Mouse (Mus musculus) midbrain, embryonic 10.5 days (tissue): ENCODE results near the gene Oaz1. TPM values are rescaled to one million over a fixed set of nuclear protein-coding genes. Genes with fewer than 3 reads are reported as not detected.

Experiments used
- DNase-seq: peaks from one replicate; pipeline ENCODE4 v3.0.0-alpha.2; 2017; ENCODE audit warnings: low spot score
- H3K27ac ChIP-seq: fragments of 300-500 bp; sonication (generic); replicated peaks from 2 replicates; pipeline ENCODE4 v1.5.1; 2016; ENCODE audit warnings: mild to moderate bottlenecking
- H3K27me3 ChIP-seq: fragments of 300-500 bp; sonication (generic); 2 replicates; pipeline ENCODE4 v1.6.1; 2016; ENCODE audit warnings: low read depth, mild to moderate bottlenecking; ENCODE audit not compliant: poor library complexity, severe bottlenecking
- H3K36me3 ChIP-seq: fragments of 300-500 bp; sonication (generic); 2 replicates; pipeline ENCODE4 v1.6.1; 2016; ENCODE audit warnings: mild to moderate bottlenecking, moderate library complexity
- H3K4me1 ChIP-seq: fragments of 300-500 bp; sonication (generic); 2 replicates; pipeline ENCODE4 v1.6.1; 2016
- H3K4me3 ChIP-seq: fragments of 300-500 bp; sonication (generic); 2 replicates; pipeline ENCODE4 v1.5.1; 2016; ENCODE audit warnings: mild to moderate bottlenecking, moderate library complexity
- H3K9me3 ChIP-seq: fragments of 300-500 bp; sonication (generic); replicated peaks from 2 replicates; pipeline ENCODE4 v1.6.1; 2016; ENCODE audit warnings: mild to moderate bottlenecking
- WGBS: fragments of 180-500 bp; shearing (Covaris S2); methylation state at CpG from one replicate; pipeline ENCODE4 v1.1.7; 2016; 5-methylcytosine and 5-hydroxymethylcytosine counted together
- polyA plus RNA-seq: library from polyadenylated mRNA; unstranded; fragments of >200 nt; fragmentation: Nextera tagmentation; extraction: Ambion mirVana; gene quantifications from 2 replicates; pipeline ENCODE4 v1.2.1, GENCODE M21; 2016

Gene Oaz1
- polyA plus RNA-seq, 1 experiment from 2014 or later: 2,347 TPM

GRCm38 (mm10) chr10:80845732-80846131 is 19.3 kb downstream of the Oaz1 start:
- H3K36me3 ChIP-seq: peaks cover 9% of the 10 kb centered on the region
- H3K9me3 ChIP-seq: no peaks in the 10 kb centered on the region
- H3K4me1 ChIP-seq: peaks cover 27% of the 10 kb centered on the region
- no peak for DNase-seq
- H3K4me3 ChIP-seq: no peak overlapping the region
- no peak overlapping the region for H3K27ac ChIP-seq
- H3K27me3 ChIP-seq: peaks cover 58% of the 10 kb centered on the region
- 88% methylated on average over 12 of the region's 12 CpGs for WGBS

- no peak overlapping the region for H3K4me3 ChIP-seq
- WGBS: 10% methylated on average over 10 of the region's 10 CpGs
- no peak for DNase-seq
These were observed 22.1 kb downstream of the Oaz1 start for GRCm38 (mm10) chr10:80848571-80848970.

GRCm38 (mm10) chr10:80854913-80855748 is 28.7 kb downstream of the Oaz1 start, which contains the start of the genes Lsm7 and Sppl2b:
Lsm7 (minus strand) TSS chr10:80855209.
Sppl2b (plus strand) TSS chr10:80855275.
- H3K27ac ChIP-seq: peak within 1 kb of the TSS; percentile 89
- no peaks in the 10 kb centered on the region for H3K27me3 ChIP-seq
- under 1% methylated on average over 81 of the region's 81 CpGs for WGBS
- H3K4me3 ChIP-seq: peak within 1 kb of the TSS; percentile 99
- H3K4me1 ChIP-seq: peaks cover 50% of the 10 kb centered on the region
- peak; percentile 97 for DNase-seq
- H3K9me3 ChIP-seq: no peaks in the 10 kb centered on the region
- H3K36me3 ChIP-seq: peaks cover 35% of the 10 kb centered on the region

More at GRCm38 (mm10) chr10:80848571-80848970, 22.1 kb downstream of the Oaz1 start:
- no peak overlapping the region for H3K27ac ChIP-seq
- H3K36me3 ChIP-seq: peaks cover 34% of the 10 kb centered on the region
- H3K4me1 ChIP-seq: peaks cover 19% of the 10 kb centered on the region
- no peaks in the 10 kb centered on the region for H3K9me3 ChIP-seq
- H3K27me3 ChIP-seq: peaks cover 31% of the 10 kb centered on the region

GRCm38 (mm10) chr10:80855749-80856073 is 29.3 kb downstream of the Oaz1 start:
- 23% methylated on average over 11 of the region's 11 CpGs for WGBS
- DNase-seq: no peak
- H3K27ac ChIP-seq: peak overlapping the region; percentile 89

GRCm38 (mm10) chr10:80856267-80856666 is 29.8 kb downstream of the Oaz1 start:
- peaks cover 50% of the 10 kb centered on the region for H3K4me1 ChIP-seq
- 75% methylated on average over 3 of the region's 3 CpGs for WGBS
- H3K27me3 ChIP-seq: no peaks in the 10 kb centered on the region
- DNase-seq: no peak
- peaks cover 25% of the 10 kb centered on the region for H3K36me3 ChIP-seq
- H3K27ac ChIP-seq: no peak overlapping the region
- H3K9me3 ChIP-seq: no peaks in the 10 kb centered on the region
- peak overlapping the region; percentile 99 for H3K4me3 ChIP-seq

More at GRCm38 (mm10) chr10:80855749-80856073, 29.3 kb downstream of the Oaz1 start:
- peak overlapping the region; percentile 99 for H3K4me3 ChIP-seq
- no peaks in the 10 kb centered on the region for H3K9me3 ChIP-seq
- peaks cover 50% of the 10 kb centered on the region for H3K4me1 ChIP-seq
- peaks cover 29% of the 10 kb centered on the region for H3K36me3 ChIP-seq
- no peaks in the 10 kb centered on the region for H3K27me3 ChIP-seq

- WGBS: 86% methylated on average over 5 of the region's 5 CpGs
- DNase-seq: no peak
These were observed 30.5 kb downstream of the Oaz1 start for GRCm38 (mm10) chr10:80856908-80857307.

GRCm38 (mm10) chr10:80857386-80857785 is 30.9 kb downstream of the Oaz1 start:
- no peak for DNase-seq
- H3K27me3 ChIP-seq: no peaks in the 10 kb centered on the region
- peak overlapping the region; percentile 99; the same call in 1 of the 2 replicates for H3K4me3 ChIP-seq
- peaks cover 50% of the 10 kb centered on the region for H3K4me1 ChIP-seq
- peaks cover 25% of the 10 kb centered on the region for H3K36me3 ChIP-seq
- no peaks in the 10 kb centered on the region for H3K9me3 ChIP-seq
- WGBS: 68% methylated on average over 8 of the region's 8 CpGs
- peak overlapping the region; percentile 42 for H3K27ac ChIP-seq

More at GRCm38 (mm10) chr10:80856908-80857307, 30.5 kb downstream of the Oaz1 start:
- Histone ChIP-seq H3K36me3 (peaks cover 25% of the 10 kb centered on the region), H3K4me1 (peaks cover 50% of the 10 kb centered on the region), H3K9me3 (no peaks in the 10 kb centered on the region), H3K4me3 (peak overlapping the region; percentile 99; the same call in 1 of the 2 replicates), H3K27ac (peak overlapping the region; percentile 42; the same call in 1 of the 2 replicates), H3K27me3 (no peaks in the 10 kb centered on the region)

GRCm38 (mm10) chr10:80857848-80858247 is 31.4 kb downstream of the Oaz1 start:
- Histone ChIP-seq H3K9me3 (no peaks in the 10 kb centered on the region), H3K27ac (peak overlapping the region; percentile 42), H3K4me3 (peak overlapping the region; percentile 14; the same call in 1 of the 2 replicates), H3K36me3 (peaks cover 27% of the 10 kb centered on the region), H3K4me1 (peaks cover 50% of the 10 kb centered on the region), H3K27me3 (no peaks in the 10 kb centered on the region)
- WGBS: 76% methylated on average over 3 of the region's 3 CpGs
- DNase-seq: no peak

GRCm38 (mm10) chr10:80858350-80858935 is 32.0 kb downstream of the Oaz1 start:
- Histone ChIP-seq H3K27ac (peak overlapping the region; percentile 6; the same call in 1 of the 2 replicates), H3K9me3 (no peaks in the 10 kb centered on the region), H3K4me1 (peaks cover 46% of the 10 kb centered on the region), H3K36me3 (peaks cover 27% of the 10 kb centered on the region), H3K4me3 (0 out of 2 replicates have a peak overlapping the region, but pooled peaks have one; percentile 14), H3K27me3 (no peaks in the 10 kb centered on the region)
- no peak for DNase-seq
- 87% methylated on average over 7 of the region's 7 CpGs for whole genome bisulfite sequencing

GRCm38 (mm10) chr10:80862305-80862704 is 35.8 kb downstream of the Oaz1 start:
- Histone ChIP-seq H3K9me3 (no peaks in the 10 kb centered on the region), H3K27me3 (no peaks in the 10 kb centered on the region), H3K36me3 (peaks cover 60% of the 10 kb centered on the region), H3K4me3 (no peak overlapping the region), H3K27ac (no peak overlapping the region), H3K4me1 (peaks cover 10% of the 10 kb centered on the region)
- DNase-seq: no peak
- 96% methylated on average over 5 of the region's 5 CpGs for WGBS

GRCm38 (mm10) chr10:80864446-80864845 is 38.0 kb downstream of the Oaz1 start:
- H3K4me3 ChIP-seq: 0 out of 2 replicates have a peak overlapping the region, but pooled peaks have one; percentile 3
- no peaks in the 10 kb centered on the region for H3K4me1 ChIP-seq
- no peak for DNase-seq
- H3K36me3 ChIP-seq: peaks cover 71% of the 10 kb centered on the region
- no peaks in the 10 kb centered on the region for H3K27me3 ChIP-seq
- no peaks in the 10 kb centered on the region for H3K9me3 ChIP-seq
- H3K27ac ChIP-seq: no peak overlapping the region
- WGBS: 92% methylated on average over 16 of the region's 16 CpGs

GRCm38 (mm10) chr10:80870993-80871392 is 44.5 kb downstream of the Oaz1 start:
- whole genome bisulfite sequencing: 83% methylated on average over 3 of the region's 6 CpGs
- Histone ChIP-seq H3K36me3 (peaks cover 24% of the 10 kb centered on the region), H3K9me3 (no peaks in the 10 kb centered on the region), H3K4me3 (no peak overlapping the region), H3K4me1 (peaks cover 13% of the 10 kb centered on the region; the same call in 1 of the 2 replicates), H3K27me3 (peaks cover 5% of the 10 kb centered on the region; the same call in 1 of the 2 replicates), H3K27ac (no peak overlapping the region)
- no peak for DNase-seq
